Mouse (Mus musculus): ENCODE results near the gene Wdpcp. TPM values are rescaled to one million over a fixed set of nuclear protein-coding genes. Genes with fewer than 3 reads are reported as not detected.

Wdpcp gene
- polyA plus RNA-seq, 1 experiment: 1.5 TPM

DNA sequence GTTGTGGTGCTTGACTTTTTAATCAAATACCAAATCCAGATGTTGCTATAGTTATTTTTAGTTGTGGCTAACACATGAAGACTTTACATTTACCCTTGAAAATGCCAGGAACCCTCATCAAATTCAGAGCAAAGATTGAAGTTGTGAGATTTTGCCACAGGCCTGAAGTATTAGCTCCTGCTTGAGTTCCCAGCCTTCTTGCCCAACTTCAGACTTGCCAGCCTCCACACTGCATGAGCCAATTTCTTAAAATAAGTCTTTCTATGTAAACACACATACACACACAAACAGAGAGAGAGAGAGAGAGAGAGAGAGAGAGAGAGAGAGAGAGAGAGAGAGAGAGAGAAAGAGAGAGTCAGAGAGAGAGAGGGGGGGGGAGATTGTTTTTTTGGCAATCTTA is 26.1 kb upstream of the Wdpcp start:
- Histone ChIP-seq H3K27ac (ENCODE audit: insufficient read depth, low read depth, low read length) (no peak overlapping the region), H3K4me1 (ENCODE audit: control insufficient read depth, insufficient read depth, insufficient read length, low read length) (peaks cover 7% of the 10 kb centered on the region; the same call in 1 of the 2 replicates), H3K4me3 (ENCODE audit: low read depth, low read length) (no peak overlapping the region), H3K27me3 (ENCODE audit: control insufficient read depth, insufficient read depth, low read length) (no peaks in the 10 kb centered on the region), H3K36me3 (ENCODE audit: control insufficient read depth, insufficient read depth, low read length) (no peaks in the 10 kb centered on the region)
- no peak for TF ChIP-seq CTCF (IDR thresholded peaks at IDR 0.05; ENCODE audit: extremely low read depth, insufficient read length, insufficient replicate concordance, low read depth, low read length)
- TF ChIP-seq POLR2A (IDR thresholded peaks at IDR 0.05; ENCODE audit: low read depth, low read length): no peak

- Histone ChIP-seq H3K36me3 (ENCODE audit: control insufficient read depth, insufficient read depth, low read length) (no peaks in the 10 kb centered on the region), H3K4me3 (ENCODE audit: low read depth, low read length) (no peak overlapping the region), H3K27me3 (ENCODE audit: control insufficient read depth, insufficient read depth, low read length) (no peaks in the 10 kb centered on the region), H3K27ac (ENCODE audit: insufficient read depth, low read depth, low read length) (peak overlapping the region; percentile 28), H3K4me1 (ENCODE audit: control insufficient read depth, insufficient read depth, insufficient read length, low read length) (peaks cover 9% of the 10 kb centered on the region; the same call in 1 of the 2 replicates)
- TF ChIP-seq POLR2A (IDR thresholded peaks at IDR 0.05; ENCODE audit: low read depth, low read length) (no peak), CTCF (IDR thresholded peaks at IDR 0.05; ENCODE audit: extremely low read depth, insufficient read length, insufficient replicate concordance, low read depth, low read length) (no peak)
- 30% methylated on average over 1 of the region's 1 CpGs for WGBS
Measured at GRCm38 (mm10) chr11:21546671-21547070, 25.4 kb upstream of the Wdpcp start.

GRCm38 (mm10) chr11:21547518-21547917 is 24.5 kb upstream of the Wdpcp start:
- no peaks in the 10 kb centered on the region for H3K36me3 ChIP-seq (ENCODE audit: control insufficient read depth, insufficient read depth, low read length)
- H3K4me3 ChIP-seq (ENCODE audit: low read depth, low read length): no peak overlapping the region
- no peak overlapping the region for H3K27ac ChIP-seq (ENCODE audit: insufficient read depth, low read depth, low read length)
- peaks cover 9% of the 10 kb centered on the region; the same call in 1 of the 2 replicates for H3K4me1 ChIP-seq (ENCODE audit: control insufficient read depth, insufficient read depth, insufficient read length, low read length)
- H3K27me3 ChIP-seq (ENCODE audit: control insufficient read depth, insufficient read depth, low read length): no peaks in the 10 kb centered on the region
- TF ChIP-seq POLR2A (IDR thresholded peaks at IDR 0.05; ENCODE audit: low read depth, low read length) (no peak), CTCF (IDR thresholded peaks at IDR 0.05; ENCODE audit: extremely low read depth, insufficient read length, insufficient replicate concordance, low read depth, low read length) (no peak)

DNA sequence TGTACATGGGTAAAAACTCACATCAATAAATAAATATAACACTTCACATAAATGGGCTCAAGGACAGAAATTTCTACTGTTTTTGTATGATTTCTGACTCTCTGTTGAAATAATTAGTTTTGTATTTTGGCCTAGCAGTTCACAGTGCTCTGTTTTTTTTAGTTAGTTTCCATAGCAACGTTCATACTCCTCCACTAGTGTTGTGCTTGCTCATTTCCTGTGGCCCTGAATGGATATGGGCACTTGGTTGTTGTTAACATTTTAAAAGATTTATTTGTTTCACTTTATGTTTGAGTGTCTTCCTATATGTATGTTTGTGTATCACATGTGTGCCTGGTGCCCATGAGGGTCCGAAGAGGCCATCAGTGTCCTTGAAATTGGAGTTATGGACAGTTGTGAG is 23.0 kb upstream of the Wdpcp start:
- Histone ChIP-seq H3K4me3 (ENCODE audit: low read depth, low read length) (no peak overlapping the region), H3K27ac (ENCODE audit: insufficient read depth, low read depth, low read length) (peak overlapping the region; percentile 83), H3K4me1 (ENCODE audit: control insufficient read depth, insufficient read depth, insufficient read length, low read length) (peaks cover 9% of the 10 kb centered on the region; the same call in 1 of the 2 replicates), H3K27me3 (ENCODE audit: control insufficient read depth, insufficient read depth, low read length) (no peaks in the 10 kb centered on the region), H3K36me3 (ENCODE audit: control insufficient read depth, insufficient read depth, low read length) (no peaks in the 10 kb centered on the region)
- WGBS: 82% methylated on average over 2 of the region's 2 CpGs
- TF ChIP-seq POLR2A (IDR thresholded peaks at IDR 0.05; ENCODE audit: low read depth, low read length) (no peak), CTCF (IDR thresholded peaks at IDR 0.05; ENCODE audit: extremely low read depth, insufficient read length, insufficient replicate concordance, low read depth, low read length) (no peak)

GRCm38 (mm10) chr11:21549754-21550153 is 22.3 kb upstream of the Wdpcp start:
- no peaks in the 10 kb centered on the region for H3K36me3 ChIP-seq (ENCODE audit: control insufficient read depth, insufficient read depth, low read length)
- TF ChIP-seq CTCF (IDR thresholded peaks at IDR 0.05; ENCODE audit: extremely low read depth, insufficient read length, insufficient replicate concordance, low read depth, low read length) (no peak), POLR2A (IDR thresholded peaks at IDR 0.05; ENCODE audit: low read depth, low read length) (no peak)
- no peaks in the 10 kb centered on the region for H3K27me3 ChIP-seq (ENCODE audit: control insufficient read depth, insufficient read depth, low read length)
- H3K27ac ChIP-seq (ENCODE audit: insufficient read depth, low read depth, low read length): no peak overlapping the region
- peaks cover 9% of the 10 kb centered on the region; the same call in 1 of the 2 replicates for H3K4me1 ChIP-seq (ENCODE audit: control insufficient read depth, insufficient read depth, insufficient read length, low read length)
- WGBS: 13% methylated on average over 4 of the region's 4 CpGs
- no peak overlapping the region for H3K4me3 ChIP-seq (ENCODE audit: low read depth, low read length)

GRCm38 (mm10) chr11:21550222-21551173 is 21.5 kb upstream of the Wdpcp start:
- Histone ChIP-seq H3K27me3 (ENCODE audit: control insufficient read depth, insufficient read depth, low read length) (no peaks in the 10 kb centered on the region), H3K27ac (ENCODE audit: insufficient read depth, low read depth, low read length) (peak overlapping the region; percentile 87), H3K4me1 (ENCODE audit: control insufficient read depth, insufficient read depth, insufficient read length, low read length) (peaks cover 9% of the 10 kb centered on the region; the same call in 1 of the 2 replicates), H3K36me3 (ENCODE audit: control insufficient read depth, insufficient read depth, low read length) (no peaks in the 10 kb centered on the region), H3K4me3 (ENCODE audit: low read depth, low read length) (no peak overlapping the region)
- WGBS: 57% methylated on average over 12 of the region's 12 CpGs
- TF ChIP-seq POLR2A (IDR thresholded peaks at IDR 0.05; ENCODE audit: low read depth, low read length) (no peak), CTCF (IDR thresholded peaks at IDR 0.05; ENCODE audit: extremely low read depth, insufficient read length, insufficient replicate concordance, low read depth, low read length) (no peak)

DNA sequence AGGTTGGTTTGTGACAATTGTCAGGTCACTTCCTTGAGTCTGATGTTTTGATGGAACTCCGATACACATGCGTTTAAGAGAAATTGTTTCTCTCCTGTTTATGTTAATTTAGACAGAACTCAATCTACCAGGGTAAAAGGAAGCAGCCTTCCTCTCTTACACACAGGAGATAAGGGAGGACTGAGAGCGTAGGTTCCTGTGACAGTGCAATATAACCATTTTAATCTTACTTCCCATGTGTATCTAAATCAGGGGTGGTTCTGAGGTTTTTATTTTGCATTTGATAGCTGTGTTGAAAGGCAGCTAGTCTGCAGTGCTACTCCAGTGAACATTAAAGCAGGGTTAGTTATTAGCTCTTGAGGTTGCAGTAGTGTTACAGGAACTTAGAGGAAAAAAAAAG is 20.0 kb upstream of the Wdpcp start:
- WGBS: 27% methylated on average over 3 of the region's 3 CpGs
- TF ChIP-seq POLR2A (IDR thresholded peaks at IDR 0.05; ENCODE audit: low read depth, low read length): no peak
- TF ChIP-seq CTCF (IDR thresholded peaks at IDR 0.05; ENCODE audit: extremely low read depth, insufficient read length, insufficient replicate concordance, low read depth, low read length): no peak
- Histone ChIP-seq H3K27ac (ENCODE audit: insufficient read depth, low read depth, low read length) (peak overlapping the region; percentile 47), H3K36me3 (ENCODE audit: control insufficient read depth, insufficient read depth, low read length) (peaks cover 5% of the 10 kb centered on the region; the same call in 1 of the 2 replicates), H3K27me3 (ENCODE audit: control insufficient read depth, insufficient read depth, low read length) (no peaks in the 10 kb centered on the region), H3K4me3 (ENCODE audit: low read depth, low read length) (no peak overlapping the region), H3K4me1 (ENCODE audit: control insufficient read depth, insufficient read depth, insufficient read length, low read length) (peaks cover 9% of the 10 kb centered on the region; the same call in 1 of the 2 replicates)
